Mouse (Mus musculus): ENCODE results near the gene Bag3.

Gene Bag3

DNA sequence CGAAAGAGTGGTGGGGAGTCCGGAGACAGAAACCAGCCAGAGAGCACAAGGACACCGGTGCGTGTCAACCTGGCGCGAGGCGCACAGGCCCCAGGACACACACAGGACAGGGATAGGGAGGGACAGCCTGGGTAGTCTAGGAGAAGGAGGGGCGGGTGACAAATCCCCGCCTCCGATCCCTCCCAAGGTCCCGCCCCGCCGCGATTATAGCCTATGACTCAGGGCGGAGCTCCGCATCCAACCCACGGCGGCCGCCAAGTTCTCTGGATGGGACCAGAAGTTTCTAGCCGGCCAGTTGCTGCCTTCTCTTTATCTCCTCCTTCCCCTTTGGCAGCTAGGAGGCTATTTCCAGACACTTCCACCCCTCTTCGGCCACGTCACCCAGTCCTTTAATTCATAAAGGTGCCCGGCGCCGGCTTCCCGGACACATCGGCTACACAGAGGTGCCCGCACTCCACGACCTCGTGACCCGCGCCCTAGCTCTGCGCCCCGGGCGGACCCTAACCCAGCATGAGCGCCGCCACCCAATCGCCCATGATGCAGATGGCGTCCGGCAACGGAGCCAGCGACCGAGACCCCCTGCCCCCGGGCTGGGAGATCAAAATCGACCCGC is at the start of gene Bag3:
Gene Bag3, plus strand, starts transcription at position 268 of the 613 bp plus-strand sequence.
- DNase-seq, result peak; percentile 98

DNA sequence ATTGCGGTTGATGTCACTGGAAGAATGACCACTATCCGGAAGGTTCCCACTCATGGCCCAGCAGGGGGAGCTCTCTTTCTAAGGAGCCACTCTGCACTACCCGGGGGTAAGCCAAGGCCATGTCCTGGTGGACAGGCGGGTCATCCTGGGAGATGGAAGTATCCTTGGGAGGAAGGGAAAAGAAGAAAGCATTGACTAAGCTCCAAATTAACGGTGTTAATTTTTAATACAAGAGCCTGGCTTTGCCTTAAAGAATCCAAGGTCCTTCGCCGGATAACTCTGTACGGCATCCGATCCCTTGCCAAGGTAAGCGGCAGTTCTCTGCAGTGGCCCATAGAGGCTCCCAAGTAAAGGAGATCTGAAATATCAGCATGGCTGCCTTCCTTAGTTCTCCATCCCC is 49.1 kb upstream of the Bag3 start:
- DNase-seq, result peak; percentile 90

DNA sequence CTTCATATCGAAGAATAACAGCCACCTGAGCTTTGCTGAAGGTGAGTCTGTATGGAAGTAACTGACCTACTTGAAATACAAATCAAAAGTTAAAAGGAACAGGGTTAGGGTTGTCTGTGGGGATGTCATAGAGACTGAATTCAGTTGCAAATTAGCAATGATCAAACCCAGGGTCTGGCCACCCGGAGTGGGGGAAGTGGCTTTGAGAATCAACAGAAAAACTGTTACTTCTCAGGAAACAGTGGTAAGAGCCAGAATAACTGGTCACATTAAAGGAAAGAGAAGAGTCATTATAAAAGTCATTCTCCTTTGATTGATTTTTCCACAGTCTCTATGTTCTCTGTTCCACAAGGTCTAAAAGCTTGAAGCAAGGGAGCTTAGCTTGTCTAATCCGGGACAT is 34.4 kb upstream of the Bag3 start:
- DNase-seq, result no peak

DNA sequence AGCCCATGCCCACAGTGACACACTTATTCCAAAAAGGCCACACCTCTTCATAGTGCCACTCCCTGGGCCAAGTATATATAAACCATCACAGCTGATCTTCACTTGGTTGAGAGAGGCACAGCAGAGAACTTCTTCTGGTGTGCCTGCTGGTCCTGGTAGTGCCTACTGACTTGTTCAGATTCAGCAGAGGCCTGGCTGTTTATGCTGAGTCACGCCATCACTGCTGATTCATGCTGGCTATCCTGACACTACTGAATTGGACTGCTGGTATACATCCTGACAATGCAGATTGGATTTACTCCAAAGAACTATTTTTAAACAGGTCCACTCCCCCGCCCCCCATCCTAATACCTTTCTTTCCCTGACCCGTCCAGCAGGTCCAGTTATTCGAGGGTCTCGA is 28.9 kb upstream of the Bag3 start:
- no peak for DNase-seq

DNA sequence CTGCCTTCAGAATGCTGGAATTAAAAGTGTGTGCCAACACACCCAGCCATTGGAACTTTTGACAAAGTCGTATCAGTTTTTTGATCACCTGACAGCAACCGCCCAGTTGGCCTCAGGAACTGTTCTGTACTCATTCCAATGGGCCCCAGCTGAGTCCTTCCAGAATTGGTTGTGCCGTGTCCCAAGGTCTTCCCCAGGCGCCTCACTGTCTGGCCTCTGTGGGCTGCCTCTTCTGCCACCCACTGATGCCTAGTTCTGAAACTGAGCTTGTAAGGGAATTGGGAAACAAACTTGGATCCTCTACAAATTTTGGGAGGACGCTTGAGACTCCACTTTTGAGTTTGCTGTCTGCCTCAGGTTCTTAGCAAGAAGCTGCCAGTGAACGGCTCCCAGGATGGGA is 23.6 kb upstream of the Bag3 start:
- no peak for DNase-seq

DNA sequence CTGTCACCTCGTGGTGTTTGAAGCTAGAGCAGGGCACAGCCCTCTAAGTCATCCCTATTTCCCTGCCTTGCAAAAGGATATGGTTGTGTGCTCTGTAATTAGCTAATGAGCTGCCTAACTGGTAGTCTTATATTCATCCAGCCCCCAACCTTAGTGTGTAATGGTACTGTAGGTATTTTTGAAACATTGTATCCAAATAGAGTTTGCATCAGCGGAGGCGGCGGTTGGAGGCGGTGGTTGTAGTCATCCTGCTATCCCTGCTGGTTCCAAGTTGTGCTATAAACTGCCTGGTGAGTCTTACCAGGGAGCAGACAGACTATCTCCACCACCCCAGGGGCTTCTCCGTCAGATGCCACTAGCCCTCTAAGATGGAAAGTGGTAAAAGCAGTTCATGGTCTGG is 19.3 kb upstream of the Bag3 start:
- DNase-seq, result no peak

DNA sequence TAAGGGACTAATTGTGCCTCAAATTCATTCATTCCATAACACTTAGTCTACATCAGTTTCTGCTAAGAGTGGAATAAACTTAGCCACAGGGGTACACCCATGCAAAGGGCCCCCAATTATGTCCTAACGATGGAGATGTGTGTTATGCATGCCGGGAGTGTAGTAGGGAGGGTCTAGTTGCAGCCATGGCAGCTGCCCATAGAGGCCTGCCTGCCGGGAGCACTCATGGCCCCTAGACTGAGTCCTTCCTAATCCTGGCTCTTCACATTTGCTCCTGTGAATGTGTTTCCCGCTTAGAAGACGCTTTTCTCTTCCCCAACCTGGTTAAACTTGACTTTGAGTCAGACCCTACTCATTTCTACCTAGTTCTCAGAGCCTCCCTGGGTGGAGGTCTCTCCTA is 11.5 kb upstream of the Bag3 start:
- no peak for DNase-seq

DNA sequence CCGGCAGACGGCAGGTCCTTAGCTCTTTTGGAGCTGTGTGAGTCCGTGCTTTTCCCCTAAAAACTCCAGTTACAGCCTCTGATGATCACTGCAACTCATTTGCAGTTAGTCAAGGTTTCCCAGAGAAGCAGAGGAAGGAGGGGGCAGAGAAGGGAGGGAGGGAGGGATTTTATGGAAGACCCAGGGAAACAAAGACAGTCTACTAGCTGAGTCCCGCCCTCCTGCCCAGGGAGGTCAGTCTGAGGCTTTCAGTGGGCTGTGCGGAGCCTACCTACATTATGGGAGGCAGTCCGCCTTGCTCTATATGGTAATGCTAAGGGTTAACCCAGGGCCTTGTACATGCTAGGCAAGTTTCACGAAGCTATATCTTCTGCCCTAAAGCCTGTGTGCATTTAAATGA is 9.9 kb upstream of the Bag3 start:
- DNase-seq, result no peak

DNA sequence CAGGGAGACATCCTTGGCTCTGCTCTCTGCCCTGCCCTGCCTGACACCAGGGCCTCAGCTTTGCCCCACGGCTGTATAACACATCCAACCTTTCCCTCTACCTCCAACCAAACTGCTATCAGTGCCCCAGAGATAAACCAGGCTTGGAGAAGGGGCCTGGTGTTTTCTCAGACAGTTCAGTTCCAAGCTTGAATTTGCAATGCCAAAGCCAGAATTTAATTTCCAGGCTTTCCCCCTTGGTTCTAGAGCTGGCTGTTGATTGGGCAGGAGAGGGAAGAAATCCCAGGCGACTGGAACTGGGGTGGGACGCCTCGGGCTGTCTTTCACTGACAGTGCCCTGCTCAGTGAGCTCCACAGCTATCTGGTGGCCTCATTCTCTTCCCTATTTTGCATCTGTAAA is 9.1 kb upstream of the Bag3 start:
- no peak for DNase-seq

DNA sequence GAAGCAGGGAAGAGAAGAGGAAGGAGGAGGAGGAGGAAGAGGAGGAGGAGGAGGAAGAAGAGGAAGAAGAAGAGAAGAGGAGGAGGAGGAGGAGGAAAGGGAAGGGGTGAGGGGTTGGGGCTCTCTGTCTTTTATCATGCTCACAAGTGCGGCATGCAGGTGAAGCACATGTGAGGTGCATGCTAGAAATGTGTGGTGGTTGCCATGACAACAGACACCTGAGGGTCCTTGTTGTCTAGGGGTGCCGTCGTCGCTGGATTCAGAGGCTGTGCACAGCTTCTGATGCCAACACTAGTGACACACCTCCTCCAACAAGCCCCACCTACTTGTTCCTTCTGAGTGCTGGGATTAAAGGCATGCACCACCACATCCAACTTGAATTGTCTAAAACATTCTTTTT is 7.1 kb upstream of the Bag3 start:
- DNase-seq, result no peak

DNA sequence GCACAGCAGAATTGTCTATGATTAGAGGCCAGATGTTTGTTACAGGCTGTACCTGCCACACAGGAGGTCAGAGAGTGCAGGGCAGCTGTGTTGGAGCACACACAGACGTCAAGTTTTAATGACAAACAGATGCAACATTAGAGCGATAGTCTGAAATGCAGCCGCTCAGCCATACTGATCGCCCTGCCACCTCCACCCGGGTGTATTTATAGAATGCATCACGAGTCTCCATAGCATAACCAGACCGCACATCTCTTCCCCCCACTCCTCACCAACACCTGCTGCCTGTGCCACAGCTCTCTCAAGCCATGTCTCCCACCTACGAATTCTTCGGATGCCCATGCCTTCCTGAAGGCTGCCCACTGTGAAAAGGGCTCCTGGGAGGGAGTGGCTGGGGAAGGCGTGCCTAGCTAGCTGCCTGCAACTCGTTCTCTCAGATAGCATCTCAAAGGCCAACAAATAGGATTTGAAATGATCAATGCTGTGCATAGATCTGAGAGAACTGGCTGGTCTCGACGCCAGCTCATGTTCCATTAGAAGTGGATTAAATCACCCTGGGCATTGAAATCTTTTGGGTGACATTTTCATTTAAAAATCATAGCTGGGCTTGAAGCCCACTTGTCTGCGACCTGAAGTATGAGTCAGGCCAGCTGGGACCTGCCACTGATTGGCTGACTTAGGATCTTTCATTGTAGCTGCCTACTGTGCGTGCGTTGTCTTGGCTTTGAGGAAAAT is 3.9 kb upstream of the Bag3 start:
- DNase-seq, result no peak

DNA sequence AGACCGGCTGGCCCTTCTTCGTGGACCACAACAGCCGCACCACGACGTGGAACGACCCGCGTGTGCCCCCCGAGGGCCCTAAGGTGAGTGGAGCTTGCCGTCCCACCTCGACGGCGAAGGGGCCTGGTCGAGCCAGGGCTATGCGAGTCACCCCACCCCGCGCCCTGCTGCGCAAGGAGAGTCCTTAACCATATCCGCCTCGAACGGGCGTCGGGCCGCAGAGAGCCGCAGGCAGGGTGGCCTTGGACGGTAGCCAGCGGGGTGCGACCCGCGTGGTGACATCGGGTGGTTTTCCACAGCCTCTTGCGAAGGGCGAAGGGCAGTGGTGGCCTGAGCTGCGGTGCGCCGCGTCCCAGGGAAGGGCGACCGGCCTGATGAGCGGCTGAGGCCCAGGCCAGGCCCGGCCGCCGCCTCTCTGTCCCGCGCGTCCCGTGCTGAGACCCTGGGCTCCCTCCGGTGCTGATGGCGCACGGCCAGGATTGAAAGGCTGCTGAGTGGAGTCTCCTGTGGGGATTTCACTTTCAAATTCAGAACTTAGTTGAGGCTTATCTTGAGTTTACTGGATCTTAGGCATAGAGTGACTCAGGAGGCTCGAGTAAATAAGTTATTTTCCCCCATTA is 656 bp downstream of the Bag3 start:
- DNase-seq, result peak; percentile 87

DNA sequence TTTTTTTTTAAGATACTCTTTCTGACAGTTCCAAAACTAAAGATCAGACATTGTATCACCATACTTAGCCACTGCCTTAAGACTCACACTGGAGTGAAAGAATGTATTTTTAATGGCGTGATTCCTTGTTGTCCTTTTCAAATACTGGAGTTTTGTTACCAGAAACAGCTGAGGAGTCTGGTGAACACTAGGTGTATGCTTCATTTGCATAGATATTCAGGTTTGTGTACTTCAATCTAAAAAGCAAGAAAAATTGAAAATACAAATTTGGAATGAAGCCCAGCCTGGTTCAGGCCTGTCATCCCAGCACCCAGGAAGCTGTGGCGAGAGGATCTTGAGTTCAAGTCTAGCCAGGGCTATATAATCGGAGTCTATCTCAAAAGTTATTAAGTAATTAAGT is 1.2 kb downstream of the Bag3 start:
- DNase-seq, result no peak

DNA sequence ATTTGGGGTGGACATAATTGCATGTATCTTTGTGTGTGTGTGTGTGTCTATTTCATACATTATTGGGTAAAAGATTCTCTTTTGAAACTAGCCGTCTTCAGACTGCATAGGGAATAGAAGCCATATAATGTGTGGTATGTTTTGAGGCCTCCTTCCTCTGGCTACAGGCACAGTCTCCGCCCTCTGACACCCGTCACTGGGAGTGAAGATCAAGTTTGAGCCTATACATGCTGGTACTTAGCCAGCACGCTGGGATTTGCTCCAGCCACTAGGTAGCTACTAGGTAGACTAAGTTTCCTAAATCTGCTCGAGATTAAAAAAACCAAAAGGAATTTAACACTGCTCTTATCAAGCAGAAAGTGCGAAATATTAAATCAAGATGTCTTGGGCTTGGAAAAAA is 3.2 kb downstream of the Bag3 start:
- DNase-seq, result no peak

DNA sequence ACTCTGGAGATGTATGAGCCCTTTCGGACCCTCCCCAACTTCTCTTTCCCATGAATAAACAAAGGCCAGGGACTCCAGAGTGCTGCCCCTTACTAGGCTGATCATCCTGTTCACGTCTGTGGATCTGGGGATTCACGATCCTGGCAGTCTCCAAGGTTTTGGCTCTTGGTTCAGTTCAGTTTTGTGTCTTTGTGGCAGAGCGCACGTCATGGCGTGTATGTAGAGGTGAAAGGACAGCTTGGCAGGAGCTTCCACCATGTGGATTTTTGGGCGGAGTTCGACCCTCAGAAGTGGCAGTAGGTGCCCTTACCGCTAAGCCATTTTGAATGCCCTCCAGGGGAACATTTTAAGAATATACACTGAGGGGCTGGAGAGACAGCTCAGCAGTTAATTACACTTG is 5.2 kb downstream of the Bag3 start:
- DNase-seq, result no peak

DNA sequence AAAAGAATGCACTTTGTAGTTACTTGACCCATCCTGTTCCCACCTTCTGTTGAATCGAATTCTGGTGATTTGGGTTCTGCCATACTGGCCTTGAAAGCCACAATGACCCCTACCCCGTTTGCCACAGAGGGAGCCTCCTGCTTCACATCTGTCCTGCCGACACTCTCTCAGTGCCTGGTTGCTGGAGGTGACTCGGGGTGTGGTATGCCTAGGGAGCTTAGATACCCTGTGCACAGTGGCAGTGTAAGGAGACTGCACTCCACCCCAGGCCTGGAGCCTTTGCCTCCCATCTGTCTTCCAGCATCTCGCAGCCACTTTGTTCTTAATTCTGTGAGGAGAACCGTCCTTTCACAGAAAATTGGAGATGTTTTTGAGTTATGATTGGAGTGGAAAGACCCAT is 5.7 kb downstream of the Bag3 start:
- DNase-seq, result no peak

DNA sequence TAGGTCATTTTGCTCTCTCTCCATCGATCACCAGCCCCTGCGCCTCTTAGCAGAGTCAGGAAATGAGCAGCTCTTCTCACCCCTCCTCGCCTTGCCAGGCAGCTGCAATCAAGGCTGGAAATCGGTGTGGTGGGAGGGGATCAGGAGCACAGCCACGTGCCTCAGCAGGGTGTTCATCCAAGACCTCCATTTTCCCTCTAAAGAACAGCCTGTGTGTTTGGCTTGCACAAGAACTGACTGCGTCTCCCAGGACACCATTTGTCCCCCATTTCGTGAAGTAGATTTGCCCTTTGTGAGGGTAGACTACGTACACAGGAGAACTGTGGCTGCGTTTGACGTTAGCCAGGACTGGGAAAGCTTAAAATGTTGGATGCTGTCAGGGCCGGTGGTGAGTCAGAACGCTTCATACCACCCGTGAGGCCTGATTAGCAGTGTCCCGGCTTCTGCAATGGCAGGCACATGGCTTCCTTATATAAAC is 6.2 kb downstream of the Bag3 start:
- DNase-seq, result no peak

DNA sequence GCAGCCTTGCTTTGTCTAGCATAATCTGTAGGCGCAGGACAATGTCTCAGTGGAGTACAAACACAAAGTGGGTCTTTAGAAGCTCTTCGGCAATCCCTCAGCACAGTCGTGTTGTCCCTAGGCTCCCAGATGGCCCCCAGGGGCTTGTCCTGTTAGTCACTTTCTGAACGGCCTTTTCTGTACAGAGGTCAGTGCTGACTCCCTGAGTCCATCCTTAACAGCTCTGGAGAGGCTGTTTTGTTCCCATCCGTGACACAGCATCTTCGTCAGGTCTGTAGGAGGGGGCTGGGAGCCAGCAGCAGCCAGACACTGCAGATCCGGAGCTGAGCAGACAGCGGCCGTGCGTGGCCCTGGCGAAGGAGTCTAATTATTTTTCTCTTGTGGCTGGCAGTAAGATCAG is 7.6 kb downstream of the Bag3 start:
- peak; percentile 43 for DNase-seq

DNA sequence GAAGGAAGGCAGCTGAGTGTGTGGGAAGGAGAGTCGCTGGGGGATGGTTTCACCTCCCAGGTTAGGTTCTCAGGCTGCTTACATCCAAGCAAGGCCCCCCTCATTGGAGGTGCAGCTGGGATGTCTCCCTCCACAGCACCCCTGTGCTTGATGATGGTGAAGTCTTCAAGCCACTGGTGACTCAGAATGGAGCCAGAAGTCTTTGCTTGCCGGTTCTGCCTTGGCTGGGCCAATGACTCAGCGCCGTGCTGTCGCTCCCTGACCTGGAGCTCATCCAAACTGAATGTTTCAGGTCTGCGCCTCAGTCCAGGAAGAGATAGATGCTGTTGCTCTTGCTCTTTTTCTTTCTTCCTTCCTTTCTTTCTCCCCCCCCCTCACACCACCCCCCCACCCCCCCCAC is 8.5 kb downstream of the Bag3 start:
- DNase-seq, result peak; percentile 63

DNA sequence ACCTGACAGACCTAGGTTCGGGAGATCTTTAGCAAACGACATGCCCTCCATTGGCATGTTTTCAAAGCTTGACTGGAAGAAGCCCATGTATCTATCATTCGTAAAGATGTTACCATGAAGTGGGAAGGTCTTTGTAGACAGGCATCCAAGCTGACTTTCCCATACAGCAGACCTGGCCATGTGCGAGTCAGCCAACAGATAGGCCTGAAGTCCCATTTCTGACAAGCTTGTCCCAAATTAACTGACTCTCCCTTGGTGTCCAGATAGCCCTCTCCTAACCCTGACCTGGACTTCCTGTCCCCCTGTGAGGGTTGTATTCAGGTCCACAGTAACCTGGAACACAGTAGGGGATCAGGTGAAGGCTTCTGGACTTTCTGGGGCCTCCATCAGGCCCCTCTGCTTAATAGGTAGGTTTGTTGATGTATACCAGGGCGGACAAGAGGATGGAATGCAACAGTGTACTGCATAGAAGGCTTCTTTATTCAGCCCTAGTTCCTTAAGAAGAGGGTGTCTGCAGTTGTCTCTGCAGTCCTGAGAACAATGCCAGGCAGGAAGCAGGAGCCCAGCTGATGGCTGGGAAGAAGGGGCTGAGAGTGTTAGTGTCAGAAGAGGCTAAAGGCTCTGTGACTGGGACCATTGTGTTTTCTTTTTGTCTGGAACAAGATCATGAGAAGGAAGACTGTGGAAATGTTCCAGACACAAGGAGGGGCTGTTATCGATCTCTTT is 9.2 kb downstream of the Bag3 start:
- DNase-seq, result no peak

DNA sequence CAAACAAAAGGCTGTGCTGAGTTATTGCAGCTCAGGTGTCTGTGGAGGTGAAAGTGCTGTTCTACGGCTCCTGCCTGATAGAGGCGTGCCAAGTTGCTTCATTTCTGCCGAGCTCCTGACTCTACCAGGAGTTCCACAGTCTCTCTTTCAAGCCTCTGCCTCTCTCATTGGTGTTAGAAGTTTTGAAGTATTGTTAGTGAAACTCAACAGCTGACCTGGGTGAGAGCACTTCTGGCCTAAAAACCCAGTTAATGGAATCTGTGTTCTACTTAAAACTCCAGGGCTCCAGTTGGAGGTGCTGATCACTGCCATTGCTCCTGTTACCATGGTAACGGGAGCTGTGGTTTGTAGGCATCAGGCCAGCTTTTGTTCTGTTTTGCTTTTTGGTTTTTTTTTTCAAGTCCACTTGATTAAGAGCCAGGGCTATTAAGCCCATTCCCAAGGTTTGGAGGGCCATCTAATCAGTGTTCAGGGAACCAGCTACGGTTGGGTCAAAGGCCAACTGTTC is 11.6 kb downstream of the Bag3 start:
- no peak for DNase-seq

DNA sequence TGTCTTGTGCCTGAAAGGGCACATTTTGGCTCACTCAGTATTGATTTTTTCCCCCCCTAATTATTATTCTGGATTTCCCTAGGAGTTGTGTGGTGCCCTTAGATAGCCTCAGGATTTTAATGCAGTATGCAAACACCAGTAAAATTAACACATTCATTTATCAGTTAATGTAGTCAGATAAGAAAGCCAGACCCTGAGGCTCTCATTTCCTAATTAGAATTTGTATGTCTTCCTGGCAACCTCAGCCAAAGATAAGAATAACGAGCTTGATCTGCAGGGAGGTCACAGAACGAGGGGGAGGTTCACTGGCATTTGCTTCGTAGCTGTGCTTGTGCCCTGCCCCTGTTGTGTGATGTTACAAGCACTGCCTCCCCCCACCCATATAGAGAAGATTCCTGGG is 12.7 kb downstream of the Bag3 start:
- no peak for DNase-seq

DNA sequence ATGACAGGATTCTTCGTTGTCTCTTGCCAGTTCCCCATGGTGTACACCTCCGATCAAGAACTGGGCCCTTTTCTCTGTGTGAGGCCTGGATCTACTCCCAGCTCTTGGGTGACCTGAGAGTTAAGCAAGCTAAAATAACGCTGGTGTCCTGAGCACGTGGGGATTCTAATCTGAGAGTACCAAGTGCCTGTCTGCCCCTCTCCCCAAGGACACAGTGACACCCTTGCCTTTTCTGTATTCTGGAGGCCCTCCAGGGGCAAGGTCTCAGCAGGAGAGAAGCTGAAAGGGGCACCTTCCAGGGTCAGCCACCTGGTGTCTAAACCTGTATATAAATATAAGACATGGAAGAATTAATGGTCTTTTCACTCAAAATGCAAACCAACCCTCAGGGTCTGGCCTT is 14.3 kb downstream of the Bag3 start:
- no peak for DNase-seq

DNA sequence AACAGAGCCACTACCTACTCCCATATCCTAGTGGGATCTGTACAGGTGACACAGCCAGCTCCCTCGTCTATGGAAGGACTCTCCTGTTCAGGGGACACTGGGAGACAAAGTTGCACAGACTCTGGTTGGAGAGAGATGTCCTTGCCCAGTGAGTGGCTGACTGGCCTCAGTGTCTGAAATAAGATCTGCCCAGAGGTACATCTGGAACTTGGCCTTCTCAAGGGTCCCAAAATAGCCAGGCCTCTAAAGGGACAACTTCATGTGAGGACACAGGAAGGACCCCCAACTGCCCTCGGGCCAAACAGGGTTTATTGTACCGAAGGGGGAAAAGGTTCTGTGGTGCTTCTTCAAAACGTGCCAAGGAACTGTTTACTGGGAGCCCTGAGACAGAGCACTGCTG is 14.8 kb downstream of the Bag3 start:
- no peak for DNase-seq
